ENCODE assay signal across 21 mouse cellular contexts in genomic region chr4:101655415-101655790, GRCm38 (mm10). TPM values are rescaled to one million over a fixed set of nuclear protein-coding genes. Genes with fewer than 3 reads are reported as not detected.
DNase-seq lines count a peak whose midpoint lies in the region; ATAC-seq and TF ChIP-seq lines count a peak whose summit lies in the region.
"Had no signal": no experiment of that assay in that cellular context is flagged by ENCODE, and none has a peak within 500 bp of the region (broad histone marks: within the 10 kb centered on the region; RNA-seq: fewer than 3 reads in every experiment).

No protein-coding gene starts in this region.

- intact Hi-C loops in heart, postnatal 36 days (cut with DNase I), result loop anchor here (5.0 kb wide), 2 partner anchors 183 to 1002 kb away; no protein-coding TSS in a partner anchor

- TF ChIP-seq CTCF in MEL (IDR thresholded peaks at IDR 0.05 in 2 of 3, conservative IDR thresholded peaks at IDR 0.05 in 1 of 3; ENCODE audit: control insufficient read depth in 1 of 3, insufficient read depth in 1 of 3, low read depth in 2 of 3, low read length in 3 of 3, poor library complexity in 1 of 3, severe bottlenecking in 1 of 3), result no peak
- TF ChIP-seq CTCF in liver, embryonic 14.5 days (IDR thresholded peaks at IDR 0.05; ENCODE audit: low read depth), result no peak

- no peak overlapping the region for H3K4me3 ChIP-seq in heart, embryonic 10.5 days
- peak overlapping the region in 1 of 2 experiments; percentile 4; a peak in 2 of 4 replicates for H3K4me3 ChIP-seq in MEL (ENCODE audit: control insufficient read depth in 1 of 2, insufficient read depth in 1 of 2, low read depth in 2 of 2, low read length in 2 of 2)
- peak overlapping the region in 1 of 2 experiments; percentile 20; a peak in 2 of 4 replicates for H3K4me3 ChIP-seq in liver, embryonic 14.5 days (ENCODE audit: insufficient read depth in 1 of 2, low read depth in 2 of 2, low read length in 2 of 2)
- no peak overlapping the region for H3K4me3 ChIP-seq in midbrain, embryonic 16.5 days (ENCODE audit: low read depth, low read length)
- H3K4me3 ChIP-seq: embryonic facial prominence, embryonic 10.5 days; limb, embryonic 15.5 days; midbrain, embryonic 10.5 days; neural tube, embryonic 13.5 days had no signal

- TF ChIP-seq RAD21 in MEL (IDR thresholded peaks at IDR 0.05; ENCODE audit: low read depth, low read length), result no peak

- peak; percentile 71 for ATAC-seq in erythroblast, adult 5-6 weeks (replicated peaks; ENCODE audit: low FRiP score, poor library complexity, severe bottlenecking)
- peak; percentile 76 for ATAC-seq in liver, embryonic 14.5 days (ENCODE audit: insufficient read depth)
- ATAC-seq in midbrain, embryonic 16.5 days, result no peak
- ATAC-seq: activated CD4-positive, CD25-positive, alpha-beta regulatory T cell, adult 4 months; forebrain, embryonic 16.5 days; Patski had no signal

- H3K27ac ChIP-seq in heart, embryonic 10.5 days, result 0 out of 2 replicates have a peak overlapping the region, but pooled peaks have one; percentile 29
- peak overlapping the region; percentile 99 for H3K27ac ChIP-seq in MEL (ENCODE audit: control insufficient read depth, low read depth, low read length)
- H3K27ac ChIP-seq in liver, embryonic 14.5 days, result peak overlapping the region; percentile 89
- H3K27ac ChIP-seq in midbrain, embryonic 16.5 days (ENCODE audit: low read length), result no peak overlapping the region
- H3K27ac ChIP-seq: embryonic facial prominence, embryonic 10.5 days; hindbrain, embryonic 14.5 days; limb, embryonic 15.5 days; midbrain, embryonic 10.5 days; neural tube, embryonic 13.5 days had no signal

- peak overlapping the region; percentile 69 for H3K4me2 ChIP-seq in liver, embryonic 14.5 days (ENCODE audit: low read depth)
- H3K4me2 ChIP-seq in midbrain, embryonic 16.5 days (ENCODE audit: low read length), result no peak overlapping the region
- H3K4me2 ChIP-seq: hindbrain, embryonic 14.5 days; limb, embryonic 15.5 days; neural tube, embryonic 13.5 days had no signal

- no peaks in the 10 kb centered on the region for H3K27me3 ChIP-seq in heart, embryonic 10.5 days (ENCODE audit: insufficient read depth, poor library complexity, severe bottlenecking)
- H3K27me3 ChIP-seq in MEL (ENCODE audit: control insufficient read depth in 1 of 2, insufficient read depth in 2 of 2, low read length in 2 of 2), result no peaks in the 10 kb centered on the region
- no peaks in the 10 kb centered on the region for H3K27me3 ChIP-seq in liver, embryonic 14.5 days (ENCODE audit: control insufficient read depth, insufficient read depth, low read length)
- no peaks in the 10 kb centered on the region for H3K27me3 ChIP-seq in midbrain, embryonic 16.5 days (ENCODE audit: control insufficient read depth, insufficient read depth, low read depth, low read length)
- H3K27me3 ChIP-seq: limb, embryonic 15.5 days; neural tube, embryonic 13.5 days; Patski had no signal

- peak in 1 of 2 experiments; percentile 49; a peak in 2 of 4 replicates for TF ChIP-seq POLR2A in MEL (IDR thresholded peaks at IDR 0.05; ENCODE audit: control insufficient read depth in 1 of 2, insufficient read depth in 1 of 2, low read depth in 1 of 2, low read length in 2 of 2, poor library complexity in 1 of 2)

- peaks cover 28% of the 10 kb centered on the region for H3K79me2 ChIP-seq in MEL (ENCODE audit: control insufficient read depth, insufficient read depth, low read length, poor library complexity)

- H3K9ac ChIP-seq in MEL (ENCODE audit: control insufficient read depth, low read depth, low read length, poor library complexity, severe bottlenecking), result peak overlapping the region; percentile 66
- peak overlapping the region; percentile 58 for H3K9ac ChIP-seq in liver, embryonic 14.5 days (replicated peaks)
- no peak overlapping the region for H3K9ac ChIP-seq in midbrain, embryonic 16.5 days (ENCODE audit: low read depth, low read length)
- H3K9ac ChIP-seq: hindbrain, embryonic 14.5 days; limb, embryonic 15.5 days; neural tube, embryonic 13.5 days had no signal

- TF ChIP-seq EP300 in MEL (IDR thresholded peaks at IDR 0.05; ENCODE audit: low read depth in 1 of 2, low read length in 2 of 2), result peak; percentile 41 to 56; a peak in 2 of 4 replicates
- no peak for TF ChIP-seq EP300 in liver, embryonic 14.5 days (IDR thresholded peaks at IDR 0.05; ENCODE audit: low read depth)

- no peaks in the 10 kb centered on the region for H3K4me1 ChIP-seq in heart, embryonic 10.5 days
- peaks cover 38 to 50% of the 10 kb centered on the region in 2 experiments for H3K4me1 ChIP-seq in MEL (ENCODE audit: control insufficient read depth in 1 of 2, insufficient read depth in 2 of 2, low read length in 2 of 2)
- peaks cover 43 to 58% of the 10 kb centered on the region in 2 experiments for H3K4me1 ChIP-seq in liver, embryonic 14.5 days (replicated peaks; ENCODE audit: control insufficient read depth in 2 of 2, insufficient read depth in 2 of 2, low read length in 1 of 2)
- no peaks in the 10 kb centered on the region for H3K4me1 ChIP-seq in midbrain, embryonic 16.5 days (ENCODE audit: control insufficient read depth, insufficient read depth, low read length)
- H3K4me1 ChIP-seq: midbrain, embryonic 10.5 days; neural tube, embryonic 13.5 days had no signal

- peak; percentile 64 for DNase-seq in heart, embryonic 10.5 days (ENCODE audit: low spot score)
- no peak for DNase-seq in heart, postnatal 36 days
- peak; percentile 91 for DNase-seq in MEL (ENCODE audit: low read depth, low spot score)
- peak in 2 of 3 experiments; percentile 48 to 55 for DNase-seq in liver, embryonic 14.5 days (ENCODE audit: low read depth in 3 of 3, low spot score in 3 of 3)
- DNase-seq in cerebellum, adult 11-12 months, result no peak
- DNase-seq in frontal cortex, postnatal 10 days (ENCODE audit: low spot score in 2 of 2), result no peak
- DNase-seq: adrenal gland, postnatal 36 days; cerebellum, postnatal 25 days; kidney, adult 11 months; retina, postnatal 1 day; thymus, adult 2 months had no signal

- WGBS in heart, embryonic 10.5 days, result 69% methylated on average over 7 of the region's 7 CpGs
- WGBS in liver, embryonic 14.5 days (ENCODE audit: insufficient replicate concordance), result 30% methylated on average over 7 of the region's 7 CpGs
- WGBS in midbrain, embryonic 16.5 days, result 85% methylated on average over 7 of the region's 7 CpGs

- H3K9me3 ChIP-seq in heart, embryonic 10.5 days, result no peaks in the 10 kb centered on the region
- no peaks in the 10 kb centered on the region for H3K9me3 ChIP-seq in MEL (replicated peaks; ENCODE audit: insufficient read depth, low read length)
- H3K9me3 ChIP-seq in liver, embryonic 14.5 days (ENCODE audit: control insufficient read depth, low read length), result no peaks in the 10 kb centered on the region
- H3K9me3 ChIP-seq in midbrain, embryonic 16.5 days (replicated peaks; ENCODE audit: control insufficient read depth, low read length, poor library complexity, severe bottlenecking), result no peaks in the 10 kb centered on the region
- H3K9me3 ChIP-seq: embryonic facial prominence, embryonic 10.5 days; limb, embryonic 15.5 days; midbrain, embryonic 10.5 days; neural tube, embryonic 13.5 days had no signal

- peaks cover 21% of the 10 kb centered on the region for H3K36me3 ChIP-seq in heart, embryonic 10.5 days
- H3K36me3 ChIP-seq in MEL (ENCODE audit: control insufficient read depth in 1 of 2, insufficient read depth in 2 of 2, low read length in 2 of 2), result peaks cover 19 to 60% of the 10 kb centered on the region in 2 experiments
- H3K36me3 ChIP-seq in liver, embryonic 14.5 days (replicated peaks; ENCODE audit: control insufficient read depth, insufficient read depth, low read depth), result peaks cover 33% of the 10 kb centered on the region
- peaks cover 5% of the 10 kb centered on the region for H3K36me3 ChIP-seq in midbrain, embryonic 16.5 days (ENCODE audit: control insufficient read depth, insufficient read depth, low read length)

TF ChIP-seq in MEL, 35 proteins besides CTCF, POLR2A, EP300 and RAD21 (continues in another document):
- TF ChIP-seq CHD2 (IDR thresholded peaks at IDR 0.05; ENCODE audit: low read length), result no peak; the same call in 1 of the 2 replicates
- no peak for TF ChIP-seq MAZ (IDR thresholded peaks at IDR 0.05; ENCODE audit: low read depth, low read length)
- no peak for TF ChIP-seq HCFC1 (IDR thresholded peaks at IDR 0.05; ENCODE audit: low read depth, low read length)
- TF ChIP-seq RCOR1 (IDR thresholded peaks at IDR 0.05; ENCODE audit: low read depth, low read length), result 0 out of 2 replicates have a peak, but pooled peaks have one; percentile 8
- TF ChIP-seq TBP (IDR thresholded peaks at IDR 0.05; ENCODE audit: low read depth, low read length), result peak; percentile 73
- no peak for TF ChIP-seq ZNF384 (IDR thresholded peaks at IDR 0.05; ENCODE audit: low read depth, low read length)
- TF ChIP-seq MAFK (IDR thresholded peaks at IDR 0.05; ENCODE audit: borderline replicate concordance, low read depth, low read length), result no peak
- no peak for TF ChIP-seq MYB (IDR thresholded peaks at IDR 0.05; ENCODE audit: low read depth, low read length)
- no peak for TF ChIP-seq JUND (IDR thresholded peaks at IDR 0.05; ENCODE audit: low read depth, low read length)
- TF ChIP-seq GATA1 (IDR thresholded peaks at IDR 0.05; ENCODE audit: low read depth, low read length), result peak; percentile 87
- no peak for TF ChIP-seq USF2 (IDR thresholded peaks at IDR 0.05; ENCODE audit: borderline replicate concordance in 1 of 2, insufficient read depth in 1 of 2, low read depth in 1 of 2, low read length in 2 of 2)
- TF ChIP-seq E2F4 (IDR thresholded peaks at IDR 0.05; ENCODE audit: borderline replicate concordance, low read depth, low read length), result no peak
- TF ChIP-seq UBTF (IDR thresholded peaks at IDR 0.05; ENCODE audit: borderline replicate concordance, insufficient read depth, low read depth, low read length), result no peak
- TF ChIP-seq MAX (IDR thresholded peaks at IDR 0.05; ENCODE audit: low read length), result no peak
- no peak for TF ChIP-seq CHD1 (IDR thresholded peaks at IDR 0.05; ENCODE audit: low read depth, low read length)
- TF ChIP-seq ELF1 (IDR thresholded peaks at IDR 0.05; ENCODE audit: low read depth, low read length), result no peak

RNA-seq across cellular contexts. Expression of gene Leprot, which starts 7.9 kb away (rescaled TPM):
- 75.2 and 75.9 TPM in 2 replicates for polyA plus RNA-seq in heart, embryonic 10.5 days (2016; fragmentation: Nextera tagmentation; extraction: Ambion mirVana)
- total RNA-seq in heart, postnatal 36 days (2021), result 10 to 100 TPM; 30.0 to 30.1 TPM
- 39.6 and 51.7 TPM in 2 replicates for total RNA-seq in MEL (2012; rRNA removed)
- polyA plus RNA-seq in MEL (2012; ENCODE audit: insufficient read depth in 1 of 2, insufficient read length in 2 of 2, low read depth in 1 of 2, low replicate concordance in 2 of 2, missing spikeins in 1 of 2), result 10 to 100 TPM in 1 of 2 experiments, not detected in 1; 51.5 TPM
- 16.1 and 21.9 TPM in 2 replicates for total RNA-seq in erythroblast, adult 5-6 weeks (2015; ENCODE audit: low replicate concordance)
- total RNA-seq in erythroblast, adult 5-6 weeks (2017; ENCODE audit: low replicate concordance), result 26.3 and 31.0 TPM in 2 replicates
- polyA plus RNA-seq in liver, embryonic 14.5 days (2012; rRNA removed), result 35.5 and 43.7 TPM in 2 replicates
- 51.1 and 55.6 TPM in 2 replicates for polyA plus RNA-seq in liver, embryonic 14.5 days (2014; fragmentation: Nextera tagmentation; extraction: Ambion mirVana)
- 108 and 111 TPM in 2 replicates for polyA plus RNA-seq in midbrain, embryonic 16.5 days (2015; fragmentation: Nextera tagmentation; extraction: Ambion mirVana)

Comparison
In these comparisons a context has a peak if more than half of its experiments do, and no peak if none do; other contexts are left out.
1. DNase-seq: peak in heart, embryonic 10.5 days (single experiment), MEL (single experiment) and liver, embryonic 14.5 days (2 of 3); none in heart, postnatal 36 days (0 of 2), cerebellum, adult 11-12 months (single experiment) and frontal cortex, postnatal 10 days (0 of 2).